Mouse (Mus musculus): Measurements from ENCODE around the gene Gm20388.

The Gm20388 gene

GRCm38 (mm10) chr8:121203612-121204376 lies 1293.2 kb downstream of the Gm20388 start:
- no peak for DNase-seq (ENCODE audit: low spot score)

GRCm38 (mm10) chr8:121207171-121207570 lies 1296.5 kb downstream of the Gm20388 start:
- DNase-seq (ENCODE audit: low spot score): no peak

GRCm38 (mm10) chr8:121210627-121211026 lies 1300.0 kb downstream of the Gm20388 start:
- DNase-seq (ENCODE audit: low spot score): no peak

- no peak for DNase-seq (ENCODE audit: low spot score)
Observed at GRCm38 (mm10) chr8:121213236-121213635, 1302.6 kb downstream of the Gm20388 start.

DNA sequence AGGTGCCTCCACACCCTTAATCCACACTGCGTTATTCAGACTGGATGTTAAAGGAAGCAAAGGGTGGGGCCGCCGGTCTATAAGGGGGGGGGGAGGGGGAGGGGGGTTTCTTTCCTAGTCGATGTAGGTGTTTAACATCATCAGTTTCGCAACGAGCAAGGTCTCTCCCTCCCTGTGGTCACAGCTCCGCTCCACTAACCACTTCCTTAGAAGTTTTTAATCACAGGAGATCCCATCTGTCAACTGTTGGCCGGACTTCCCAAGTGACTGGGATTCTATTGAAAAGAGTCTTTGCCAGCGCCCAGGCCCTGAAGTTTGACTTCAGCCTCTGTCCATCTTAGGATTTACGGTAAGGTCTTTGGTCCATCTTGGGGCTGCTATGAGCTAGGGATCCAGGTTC lies 1303.0 kb downstream of the Gm20388 start:
- no peak for DNase-seq (ENCODE audit: low spot score)

DNA sequence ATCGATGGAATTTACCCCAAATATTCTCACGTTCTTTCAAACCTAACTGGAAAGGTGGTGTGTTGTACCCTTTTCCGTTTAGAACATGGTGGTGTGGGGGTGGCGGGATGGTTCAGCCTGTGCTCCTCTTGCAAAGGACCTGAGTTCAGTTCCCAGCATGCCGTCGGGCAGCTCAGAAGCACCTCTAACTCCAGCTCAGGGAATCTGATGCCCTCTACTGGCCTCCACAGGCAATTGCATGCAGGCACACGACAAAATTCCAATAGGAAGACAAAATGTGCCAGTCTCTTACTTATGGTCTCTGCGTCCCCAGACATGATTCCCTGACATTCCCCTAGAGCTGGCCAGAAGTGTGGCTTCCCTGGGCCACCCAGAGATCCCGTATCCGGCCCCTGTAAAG lies 1304.3 kb downstream of the Gm20388 start:
- DNase-seq (ENCODE audit: low spot score): no peak

- no peak for DNase-seq (ENCODE audit: low spot score)
Observed at GRCm38 (mm10) chr8:121216441-121216949, 1305.9 kb downstream of the Gm20388 start.

- DNase-seq (ENCODE audit: low spot score): peak; percentile 25
Observed at GRCm38 (mm10) chr8:121218486-121218885, 1307.8 kb downstream of the Gm20388 start.

DNA sequence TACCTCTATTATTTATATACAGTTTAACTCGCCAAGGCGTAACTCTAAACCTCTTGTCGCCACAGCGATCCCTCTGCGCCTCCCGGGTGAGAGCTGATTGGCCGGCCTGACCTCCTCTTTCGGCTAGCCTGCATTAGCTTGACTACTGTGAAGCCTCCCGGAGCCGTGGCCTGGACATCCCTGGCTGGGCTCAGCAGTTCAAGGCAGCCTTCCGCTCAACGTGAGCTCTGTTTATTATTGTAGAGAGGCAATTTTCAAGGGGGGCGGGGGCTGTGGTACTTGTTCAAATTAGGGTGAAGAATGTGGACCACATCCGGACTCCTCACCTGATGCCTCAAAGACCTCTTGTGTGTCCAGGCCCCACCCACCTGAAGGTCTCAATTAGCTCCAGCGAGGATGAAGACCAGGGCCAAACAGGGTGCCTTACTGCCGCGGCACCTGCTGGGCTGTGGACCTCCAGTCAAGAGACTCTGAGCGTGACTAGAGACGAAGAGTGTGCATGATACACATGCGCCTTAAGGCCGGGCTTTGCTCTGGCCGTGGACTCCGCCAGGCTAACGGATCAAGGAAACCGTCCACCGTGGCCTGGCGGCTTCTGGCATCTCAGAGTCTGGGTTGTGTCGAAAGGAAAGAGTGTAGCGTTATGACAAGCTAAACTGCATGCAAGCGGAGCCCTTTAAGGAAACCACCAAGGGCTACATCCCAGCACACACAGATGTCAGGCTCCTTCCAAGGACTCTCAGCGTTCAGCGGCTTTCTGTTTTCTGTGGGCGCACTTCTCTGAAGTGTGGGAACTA lies 1309.7 kb downstream of the Gm20388 start:
- DNase-seq (ENCODE audit: low spot score): peak; percentile 41

GRCm38 (mm10) chr8:121224709-121225108 lies 1314.1 kb downstream of the Gm20388 start:
- DNase-seq (ENCODE audit: low spot score): no peak

GRCm38 (mm10) chr8:121227756-121228155 lies 1317.1 kb downstream of the Gm20388 start:
- DNase-seq (ENCODE audit: low spot score): no peak

DNA sequence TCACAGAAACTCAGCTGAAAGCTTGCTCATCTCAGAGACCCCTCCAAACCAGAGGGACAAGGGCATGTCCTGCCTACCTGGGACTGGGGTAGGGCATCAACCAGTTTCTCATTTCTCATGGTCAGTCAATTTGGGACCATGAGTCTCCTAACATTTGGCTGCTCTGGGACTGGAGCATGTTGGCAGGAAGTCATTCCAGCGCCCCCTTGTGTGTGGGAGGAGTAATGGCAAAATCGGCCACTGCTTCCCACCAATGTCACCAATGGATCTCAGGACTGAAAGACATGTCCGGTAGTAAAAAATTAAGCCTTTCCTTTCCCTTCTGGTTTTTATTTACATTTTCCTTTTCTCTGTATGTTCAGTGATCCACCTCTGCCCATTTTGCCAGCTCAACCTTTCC lies 1318.3 kb downstream of the Gm20388 start:
- peak; percentile 61 for DNase-seq (ENCODE audit: low spot score)

- DNase-seq (ENCODE audit: low spot score): no peak
Observed at GRCm38 (mm10) chr8:121229550-121229949, 1318.9 kb downstream of the Gm20388 start.

- DNase-seq (ENCODE audit: low spot score): no peak
Observed at GRCm38 (mm10) chr8:121233196-121233595, 1322.6 kb downstream of the Gm20388 start.

GRCm38 (mm10) chr8:121234915-121235314 lies 1324.3 kb downstream of the Gm20388 start:
- DNase-seq (ENCODE audit: low spot score): peak; percentile 65

GRCm38 (mm10) chr8:121239640-121240039 lies 1329.0 kb downstream of the Gm20388 start:
- DNase-seq (ENCODE audit: low spot score): no peak

DNA sequence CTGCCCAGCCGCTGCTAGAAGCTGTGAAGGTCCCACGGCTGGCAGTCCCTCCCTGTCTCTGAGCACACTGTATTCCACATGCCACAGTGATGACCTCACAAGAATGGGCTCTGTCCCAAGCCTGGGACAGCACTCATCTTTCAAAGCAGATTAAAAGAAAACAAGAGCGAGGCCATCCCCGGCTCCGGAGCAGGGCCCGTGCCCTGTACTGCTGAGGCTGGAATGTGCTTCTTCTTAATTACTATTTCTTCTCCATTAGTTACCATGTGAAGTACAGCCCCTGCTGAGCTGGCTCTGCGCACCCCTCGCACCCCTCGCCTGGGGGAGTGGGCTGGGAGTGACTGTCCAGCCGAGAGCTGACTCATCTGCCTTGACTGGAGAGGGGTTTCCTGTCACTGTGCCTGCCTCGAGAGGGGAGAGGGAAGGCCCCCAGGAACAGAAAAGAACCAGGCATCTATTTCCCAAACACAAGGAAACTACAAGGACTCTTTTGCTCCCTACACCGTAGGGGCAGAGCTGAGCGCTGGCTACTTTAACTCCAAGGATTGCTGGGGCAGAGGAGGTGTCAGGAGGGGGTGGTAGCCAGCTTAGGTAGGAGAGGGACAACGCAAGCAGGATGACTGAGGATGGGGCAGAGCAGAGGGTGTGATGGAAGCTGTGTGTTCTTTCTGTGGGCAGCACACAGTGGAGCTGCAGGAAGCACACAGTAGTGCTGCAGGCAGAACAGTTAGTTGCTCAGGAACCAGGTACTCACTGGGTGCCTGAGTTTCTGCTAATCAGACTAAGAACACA lies 1331.3 kb downstream of the Gm20388 start:
- DNase-seq (ENCODE audit: low spot score): peak; percentile 73

GRCm38 (mm10) chr8:121242671-121243070 lies 1332.0 kb downstream of the Gm20388 start:
- peak; percentile 63 for DNase-seq (ENCODE audit: low spot score)

DNA sequence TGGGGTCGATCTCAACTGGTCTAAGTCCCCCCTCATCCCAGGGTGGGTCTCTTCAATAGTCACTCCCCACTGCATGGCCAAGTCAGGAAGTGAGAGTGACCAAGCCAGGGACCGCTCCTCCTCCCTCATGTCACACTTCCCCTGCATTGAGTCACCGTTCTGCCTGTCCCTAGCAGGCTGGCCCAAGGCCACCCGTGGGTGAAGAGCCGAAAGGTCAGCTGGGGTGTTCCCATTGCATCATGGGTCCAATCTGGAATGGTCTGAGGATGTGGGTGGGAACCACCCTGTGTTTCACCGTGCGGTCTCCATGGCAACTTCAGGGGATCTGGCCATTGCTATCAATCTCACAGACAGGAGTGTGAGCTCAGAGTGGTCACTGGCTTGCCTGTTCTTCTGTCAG lies 1338.2 kb downstream of the Gm20388 start:
- no peak for DNase-seq (ENCODE audit: low spot score)

DNA sequence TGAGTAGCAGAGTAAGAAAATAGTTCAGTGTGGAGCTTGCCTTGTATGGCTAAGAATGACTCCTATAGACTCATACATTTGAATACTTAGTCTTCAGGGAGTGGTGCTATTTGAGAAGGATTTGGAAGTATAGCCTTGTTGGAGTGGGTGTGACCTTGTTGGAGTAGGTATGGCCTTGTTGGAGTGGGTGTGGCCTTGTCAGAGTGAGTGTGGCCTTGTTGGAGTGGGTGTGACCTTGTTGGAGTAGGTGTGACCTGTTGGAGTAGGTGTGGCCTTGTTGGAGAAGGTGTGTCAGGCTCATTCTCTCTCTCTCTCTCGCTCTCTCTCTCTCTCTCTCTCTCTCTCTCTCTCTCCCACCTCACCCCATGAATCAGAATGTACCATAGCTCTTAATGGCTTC lies 1338.8 kb downstream of the Gm20388 start:
- DNase-seq (ENCODE audit: low spot score): no peak

GRCm38 (mm10) chr8:121251089-121251488 lies 1340.4 kb downstream of the Gm20388 start:
- no peak for DNase-seq (ENCODE audit: low spot score)

GRCm38 (mm10) chr8:121255727-121256265 lies 1345.2 kb downstream of the Gm20388 start:
- no peak for DNase-seq (ENCODE audit: low spot score)

Data from retina, embryonic 14.5 days (tissue).